Mouse (Mus musculus) spleen, adult 12 weeks (tissue): ENCODE measurements around the gene Mettl14.

ENCODE experiments used
- DNase-seq: peaks from one replicate; pipeline ENCODE4 v3.0.0; 2022; ENCODE audit warnings: low spot score

The Mettl14 gene

GRCm38 (mm10) chr3:123356377-123356991, 29.4 kb downstream of the Mettl14 start:
- no peak for DNase-seq

- no peak for DNase-seq
Measured at GRCm38 (mm10) chr3:123354388-123354787, 31.5 kb downstream of the Mettl14 start.

- DNase-seq, result no peak
Measured at GRCm38 (mm10) chr3:123353661-123354060, 32.2 kb downstream of the Mettl14 start.

- DNase-seq, result no peak
Measured at GRCm38 (mm10) chr3:123353183-123353582, 32.7 kb downstream of the Mettl14 start.

- no peak for DNase-seq
Measured at GRCm38 (mm10) chr3:123351519-123351918, 34.4 kb downstream of the Mettl14 start.

GRCm38 (mm10) chr3:123350602-123351001, 35.3 kb downstream of the Mettl14 start:
- no peak for DNase-seq

GRCm38 (mm10) chr3:123348080-123348802, 37.7 kb downstream of the Mettl14 start:
- no peak for DNase-seq

GRCm38 (mm10) chr3:123343690-123344089, 42.2 kb downstream of the Mettl14 start:
- DNase-seq, result no peak

- no peak for DNase-seq
Measured at GRCm38 (mm10) chr3:123341049-123341448, 44.9 kb downstream of the Mettl14 start.

- no peak for DNase-seq
Measured at GRCm38 (mm10) chr3:123338666-123339195, 47.2 kb downstream of the Mettl14 start.

- DNase-seq, result no peak
Measured at GRCm38 (mm10) chr3:123337853-123338252, 48.1 kb downstream of the Mettl14 start.

- DNase-seq, result no peak
Measured at GRCm38 (mm10) chr3:123336951-123337350, 49.0 kb downstream of the Mettl14 start.

- no peak for DNase-seq
Measured at GRCm38 (mm10) chr3:123336455-123336854, 49.5 kb downstream of the Mettl14 start.

- DNase-seq, result no peak
Measured at GRCm38 (mm10) chr3:123335480-123335879, 50.4 kb downstream of the Mettl14 start.

- no peak for DNase-seq
Measured at GRCm38 (mm10) chr3:123334947-123335346, 51.0 kb downstream of the Mettl14 start.

GRCm38 (mm10) chr3:123333055-123333424, 52.9 kb downstream of the Mettl14 start:
- DNase-seq, result no peak

GRCm38 (mm10) chr3:123332330-123333054, 53.4 kb downstream of the Mettl14 start:
- DNase-seq, result no peak

- DNase-seq, result no peak
Measured at GRCm38 (mm10) chr3:123330221-123330620, 55.7 kb downstream of the Mettl14 start.

GRCm38 (mm10) chr3:123329251-123329650, 56.7 kb downstream of the Mettl14 start:
- DNase-seq, result no peak

GRCm38 (mm10) chr3:123324326-123324725, 61.6 kb downstream of the Mettl14 start:
- DNase-seq, result no peak

- no peak for DNase-seq
Measured at GRCm38 (mm10) chr3:123322147-123322546, 63.8 kb downstream of the Mettl14 start.

GRCm38 (mm10) chr3:123321612-123322011, 64.3 kb downstream of the Mettl14 start:
- no peak for DNase-seq

- no peak for DNase-seq
Measured at GRCm38 (mm10) chr3:123320341-123320740, 65.6 kb downstream of the Mettl14 start.
